ENCODE assay signal across 10 mouse cellular contexts in genomic region chr9:21100447-21101161, GRCm38 (mm10). TPM values are rescaled to one million over a fixed set of nuclear protein-coding genes. Genes with fewer than 3 reads are reported as not detected.
DNase-seq lines count a peak whose midpoint lies in the region; ATAC-seq and TF ChIP-seq lines count a peak whose summit lies in the region.
"Had no signal": no experiment of that assay in that cellular context is flagged by ENCODE, and none has a peak within 500 bp of the region (broad histone marks: within the 10 kb centered on the region; RNA-seq: fewer than 3 reads in every experiment).

No protein-coding gene starts in this region.

- no peaks in the 10 kb centered on the region for H3K27me3 ChIP-seq in lung, embryonic 14.5 days (ENCODE audit: insufficient read depth, low read length)
- H3K27me3 ChIP-seq in hindbrain, embryonic 13.5 days = no peaks in the 10 kb centered on the region
- H3K27me3 ChIP-seq in kidney, embryonic 14.5 days (ENCODE audit: control insufficient read depth, insufficient read depth, low read length) = no peaks in the 10 kb centered on the region
- H3K27me3 ChIP-seq: Patski had no signal

- 35% methylated on average over 15 of the region's 15 CpGs for WGBS in lung, embryonic 14.5 days
- WGBS in hindbrain, embryonic 13.5 days = 49% methylated on average over 15 of the region's 15 CpGs
- WGBS in kidney, embryonic 14.5 days = 49% methylated on average over 15 of the region's 15 CpGs

- H3K4me3 ChIP-seq in lung, embryonic 14.5 days (ENCODE audit: low read depth, low read length) = no peak overlapping the region
- H3K4me3 ChIP-seq in hindbrain, embryonic 13.5 days = no peak overlapping the region
- H3K4me3 ChIP-seq in kidney, embryonic 14.5 days (ENCODE audit: low read length) = no peak overlapping the region

- TF ChIP-seq CTCF in lung, embryonic 14.5 days (IDR thresholded peaks at IDR 0.05; ENCODE audit: low read depth) = no peak

- ATAC-seq in lung, embryonic 14.5 days (ENCODE audit: insufficient read depth) = no peak
- 0 out of 2 replicates have a peak, but pooled peaks have one; percentile 32 for ATAC-seq in hindbrain, embryonic 13.5 days (ENCODE audit: low FRiP score)
- peak; percentile 49 for ATAC-seq in megakaryocyte, adult 5-6 weeks (ENCODE audit: poor library complexity, severe bottlenecking)
- ATAC-seq in kidney, embryonic 14.5 days (ENCODE audit: low FRiP score, low TSS enrichment) = no peak
- ATAC-seq: Patski had no signal

- DNase-seq in lung, embryonic 14.5 days = peak; percentile 12
- no peak for DNase-seq in lung, postnatal 4 days
- peak; percentile 43 for DNase-seq in ZHBTc4 (ENCODE audit: low read depth, low spot score)
- DNase-seq in cerebellum, postnatal 36 days = no peak
- no peak for DNase-seq in urinary bladder, postnatal 36 days (ENCODE audit: low spot score in 2 of 2)
- DNase-seq: spleen, adult 18-20 months had no signal

- no peak overlapping the region for H3K4me2 ChIP-seq in lung, embryonic 14.5 days
- H3K4me2 ChIP-seq in hindbrain, embryonic 13.5 days = 0 out of 2 replicates have a peak overlapping the region, but pooled peaks have one; percentile 13
- H3K4me2 ChIP-seq in kidney, embryonic 14.5 days (replicated peaks; ENCODE audit: low read depth, low read length) = no peak overlapping the region

- H3K36me3 ChIP-seq in lung, embryonic 14.5 days (ENCODE audit: insufficient read depth) = 0 out of 2 replicates have a peak, but pooled peaks cover 3% of the 10 kb centered on the region
- peaks cover 21% of the 10 kb centered on the region for H3K36me3 ChIP-seq in hindbrain, embryonic 13.5 days
- H3K36me3 ChIP-seq in kidney, embryonic 14.5 days (ENCODE audit: control insufficient read depth, insufficient read depth, low read length) = 0 out of 2 replicates have a peak, but pooled peaks cover 3% of the 10 kb centered on the region

- no peaks in the 10 kb centered on the region for H3K4me1 ChIP-seq in lung, embryonic 14.5 days (ENCODE audit: insufficient read depth)
- H3K4me1 ChIP-seq in hindbrain, embryonic 13.5 days (replicated peaks) = peaks cover 8% of the 10 kb centered on the region; the same call in 1 of the 2 replicates
- H3K4me1 ChIP-seq in kidney, embryonic 14.5 days (ENCODE audit: control insufficient read depth, insufficient read depth, low read length) = no peaks in the 10 kb centered on the region

- H3K9ac ChIP-seq in lung, embryonic 14.5 days = no peak overlapping the region; the same call in 1 of the 2 replicates
- peak overlapping the region; percentile 14; the same call in 1 of the 2 replicates for H3K9ac ChIP-seq in hindbrain, embryonic 13.5 days
- H3K9ac ChIP-seq in kidney, embryonic 14.5 days (ENCODE audit: low read depth, low read length) = no peak overlapping the region

- no peaks in the 10 kb centered on the region for H3K9me3 ChIP-seq in lung, embryonic 14.5 days (ENCODE audit: low read depth, low read length)
- H3K9me3 ChIP-seq in hindbrain, embryonic 13.5 days = no peaks in the 10 kb centered on the region
- H3K9me3 ChIP-seq in kidney, embryonic 14.5 days (ENCODE audit: control insufficient read depth, low read length) = no peaks in the 10 kb centered on the region

- H3K27ac ChIP-seq in lung, embryonic 14.5 days (ENCODE audit: low read depth) = 0 out of 2 replicates have a peak overlapping the region, but pooled peaks have one; percentile 4
- no peak overlapping the region for H3K27ac ChIP-seq in hindbrain, embryonic 13.5 days
- no peak overlapping the region for H3K27ac ChIP-seq in kidney, embryonic 14.5 days (ENCODE audit: low read depth, low read length)

RNA-seq across cellular contexts. Expression of gene Raver1, which starts 8.8 kb away (rescaled TPM):
- polyA plus RNA-seq in lung, embryonic 14.5 days (2014; fragmentation: Nextera tagmentation; extraction: Ambion mirVana) = 106 and 113 TPM in 2 replicates
- 28.3 and 32.5 TPM in 2 replicates for polyA plus RNA-seq in hindbrain, embryonic 13.5 days (2015; fragmentation: Nextera tagmentation; extraction: Ambion mirVana)
- 36.0 and 43.0 TPM in 2 replicates for total RNA-seq in megakaryocyte, adult 5-6 weeks (2015)
- 17.1 and 22.0 TPM in 2 replicates for total RNA-seq in megakaryocyte, adult 5-6 weeks (2017)
- 70.6 and 96.0 TPM in 2 replicates for polyA plus RNA-seq in kidney, embryonic 14.5 days (2014; fragmentation: Nextera tagmentation; extraction: Ambion mirVana)

RNA-seq across cellular contexts. Expression of gene Gm38431, which starts 8.8 kb away (rescaled TPM):
- 2.3 and 3.0 TPM in 2 replicates for polyA plus RNA-seq in lung, embryonic 14.5 days (2014; fragmentation: Nextera tagmentation; extraction: Ambion mirVana)
- polyA plus RNA-seq in hindbrain, embryonic 13.5 days (2015; fragmentation: Nextera tagmentation; extraction: Ambion mirVana) = 0.92 and 2.8 TPM in 2 replicates
- 43.4 and 44.9 TPM in 2 replicates for total RNA-seq in megakaryocyte, adult 5-6 weeks (2015)
- 3.8 and 5.1 TPM in 2 replicates for total RNA-seq in megakaryocyte, adult 5-6 weeks (2017)
- polyA plus RNA-seq in kidney, embryonic 14.5 days (2014; fragmentation: Nextera tagmentation; extraction: Ambion mirVana) = 2.8 and 3.1 TPM in 2 replicates

RNA-seq across cellular contexts. Expression of gene Fdx1l, which starts 27.2 kb away (rescaled TPM):
- polyA plus RNA-seq in lung, embryonic 14.5 days (2014; fragmentation: Nextera tagmentation; extraction: Ambion mirVana) = 59.4 and 66.1 TPM in 2 replicates
- 57.3 and 63.1 TPM in 2 replicates for polyA plus RNA-seq in hindbrain, embryonic 13.5 days (2015; fragmentation: Nextera tagmentation; extraction: Ambion mirVana)
- 0.73 and 2.1 TPM in 2 replicates for total RNA-seq in megakaryocyte, adult 5-6 weeks (2015)
- 15.3 and 17.5 TPM in 2 replicates for total RNA-seq in megakaryocyte, adult 5-6 weeks (2017)
- polyA plus RNA-seq in kidney, embryonic 14.5 days (2014; fragmentation: Nextera tagmentation; extraction: Ambion mirVana) = 62.6 and 82.3 TPM in 2 replicates

RNA-seq across cellular contexts. Expression of gene Gm49373, which starts 27.7 kb away (rescaled TPM):
- polyA plus RNA-seq in lung, embryonic 14.5 days (2014; fragmentation: Nextera tagmentation; extraction: Ambion mirVana) = 0.22 and 0.78 TPM in 2 replicates
- 1.9 and 2.4 TPM in 2 replicates for polyA plus RNA-seq in hindbrain, embryonic 13.5 days (2015; fragmentation: Nextera tagmentation; extraction: Ambion mirVana)
- 0.16 and 0.22 TPM in 2 replicates for total RNA-seq in megakaryocyte, adult 5-6 weeks (2015)
- total RNA-seq in megakaryocyte, adult 5-6 weeks (2017) = 0.59 TPM in 1 of 2 replicates, not detected in the other
- polyA plus RNA-seq in kidney, embryonic 14.5 days (2014; fragmentation: Nextera tagmentation; extraction: Ambion mirVana) = 0.64 and 0.90 TPM in 2 replicates

RNA-seq across cellular contexts. Expression of gene Tyk2, which starts 30.4 kb away (rescaled TPM):
- polyA plus RNA-seq in lung, embryonic 14.5 days (2014; fragmentation: Nextera tagmentation; extraction: Ambion mirVana) = 9.5 and 12.5 TPM in 2 replicates
- 12.4 and 12.8 TPM in 2 replicates for polyA plus RNA-seq in hindbrain, embryonic 13.5 days (2015; fragmentation: Nextera tagmentation; extraction: Ambion mirVana)
- total RNA-seq in megakaryocyte, adult 5-6 weeks (2015) = 24.9 and 30.9 TPM in 2 replicates
- 33.5 and 37.0 TPM in 2 replicates for total RNA-seq in megakaryocyte, adult 5-6 weeks (2017)
- 5.6 and 8.7 TPM in 2 replicates for polyA plus RNA-seq in kidney, embryonic 14.5 days (2014; fragmentation: Nextera tagmentation; extraction: Ambion mirVana)

Comparison
In these comparisons a context has a peak if more than half of its experiments do, and no peak if none do; other contexts are left out.
1. DNase-seq: peak in lung, embryonic 14.5 days (single experiment) and ZHBTc4 (single experiment); none in lung, postnatal 4 days (0 of 2), cerebellum, postnatal 36 days (0 of 2) and urinary bladder, postnatal 36 days (0 of 2).
2. ATAC-seq: peak in hindbrain, embryonic 13.5 days (single experiment) and megakaryocyte, adult 5-6 weeks (single experiment); none in lung, embryonic 14.5 days (single experiment) and kidney, embryonic 14.5 days (single experiment).